Mouse (Mus musculus): ENCODE results near the gene Spr.

Gene Spr

GRCm38 (mm10) chr6:85131673-85132072 is 5.9 kb downstream of the Spr start:
- DNase-seq = peak; percentile 88 to 91

- DNase-seq = peak; percentile 60 to 78
These were observed 19.7 kb downstream of the Spr start for GRCm38 (mm10) chr6:85117545-85118511.

GRCm38 (mm10) chr6:85105033-85105615 is 32.4 kb downstream of the Spr start:
- no peak for DNase-seq

GRCm38 (mm10) chr6:85103321-85103720 is 34.2 kb downstream of the Spr start:
- DNase-seq = no peak

GRCm38 (mm10) chr6:85096441-85096840 is 41.1 kb downstream of the Spr start:
- no peak for DNase-seq

- DNase-seq = no peak
These were observed 50.1 kb downstream of the Spr start for GRCm38 (mm10) chr6:85087425-85087824.

- DNase-seq = no peak
These were observed 50.9 kb downstream of the Spr start for GRCm38 (mm10) chr6:85086645-85087044.

All from cerebellum, postnatal 10 days (tissue).